Mouse (Mus musculus) left cerebral cortex, postnatal 14 days (tissue): Measurements from ENCODE around the gene Nhsl2. TPM values are rescaled to one million over a fixed set of nuclear protein-coding genes. Genes with fewer than 3 reads are reported as not detected.

Experiments used
- DNase-seq, 2 experiments: peaks; one replicate each; pipeline ENCODE4 v3.0.0; 2021 to 2022; ENCODE audit warnings: low spot score in 2 of 2, mixed read lengths in 1 of 2
- intact Hi-C: fragments of 180-260 bp; cut with DNase I; formaldehyde crosslinking; loops from one replicate; pipeline ENCODE4 v1.15.1; 2025
- total RNA-seq, 2 experiments: library from RNA; stranded (reverse); gene quantifications; 2 replicates each; pipeline ENCODE4 v1.2.3; 2021

Nhsl2 gene
- total RNA-seq, 2 experiments from 2014 or later = 26.7 to 29.3 TPM

GRCm38 (mm10) chrX:101893796-101894195 is 44.6 kb downstream of the Nhsl2 start:
- peak in 1 of 2 experiments; percentile 6 for DNase-seq
- intact Hi-C loops = no loop called here

GRCm38 (mm10) chrX:101898341-101898740 is 49.2 kb downstream of the Nhsl2 start:
- intact Hi-C loops = no loop called here
- peak; percentile 2 to 8 for DNase-seq

- no peak for DNase-seq
- intact Hi-C loops = no loop called here
These were observed 52.8 kb downstream of the Nhsl2 start for GRCm38 (mm10) chrX:101901806-101902490.

DNA sequence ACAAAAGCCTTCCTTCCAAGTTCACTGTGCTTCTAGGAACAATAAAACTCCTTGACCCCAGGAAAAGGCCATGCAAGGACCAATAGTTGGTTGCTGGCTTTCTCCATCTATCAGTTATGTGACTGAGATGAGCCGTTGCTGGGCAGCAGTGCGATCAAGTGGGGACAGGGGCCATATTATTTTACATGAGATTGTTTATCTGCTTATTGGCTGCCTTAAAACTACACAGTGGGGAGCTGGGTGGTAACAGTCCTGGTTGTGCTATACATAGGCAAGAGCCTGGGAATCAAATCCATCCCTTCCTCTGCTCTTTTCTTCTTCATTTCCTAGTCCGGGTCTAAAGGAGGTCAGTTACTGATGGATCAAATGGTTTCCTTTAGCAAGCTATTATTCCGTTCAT is 53.4 kb downstream of the Nhsl2 start:
- DNase-seq = no peak
- intact Hi-C loops = no loop called here

- intact Hi-C loops = no loop called here
These were observed 58.1 kb downstream of the Nhsl2 start for GRCm38 (mm10) chrX:101907301-101907700.

DNA sequence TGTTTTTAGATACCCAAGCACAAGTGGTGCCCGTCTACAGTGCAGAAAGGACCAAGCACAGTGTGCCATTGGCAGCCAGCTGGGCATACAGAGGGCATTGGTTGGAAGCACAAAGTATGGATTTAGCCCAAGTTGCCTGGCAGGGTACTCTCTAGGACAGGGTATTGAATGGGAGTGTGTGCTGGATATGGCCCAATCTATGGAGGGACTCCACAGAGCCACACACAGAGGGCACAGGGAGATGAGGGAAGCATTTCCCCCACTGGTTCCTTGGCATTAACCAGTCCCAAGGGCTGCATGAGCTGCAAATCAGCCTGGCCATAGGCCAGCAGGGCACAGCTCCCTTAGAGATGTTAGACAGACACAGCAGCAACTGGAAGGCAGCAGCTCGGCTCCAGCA is 79.9 kb downstream of the Nhsl2 start:
- intact Hi-C loops = no loop called here
- no peak for DNase-seq

More at GRCm38 (mm10) chrX:101907301-101907700, 58.1 kb downstream of the Nhsl2 start:
- DNase-seq = no peak

DNA sequence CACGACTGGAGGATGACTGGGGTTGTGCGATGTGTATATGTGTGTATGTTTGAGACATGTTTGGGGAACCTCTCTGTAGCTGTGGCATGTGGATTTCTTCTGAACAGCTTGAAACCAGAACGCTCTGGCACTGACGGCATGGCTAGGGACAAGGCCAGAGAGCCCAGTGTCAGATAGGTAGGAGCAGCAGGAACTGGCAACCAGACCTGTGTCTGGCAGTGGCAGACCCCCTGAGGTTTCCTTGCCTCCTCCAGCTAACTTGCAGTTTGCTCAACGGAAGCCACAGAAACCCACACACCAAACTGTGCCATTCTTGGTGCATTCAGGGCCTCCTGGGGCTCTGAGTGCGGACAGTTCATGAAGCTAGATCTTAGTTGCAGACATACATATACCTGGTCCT is 81.1 kb downstream of the Nhsl2 start:
- intact Hi-C loops = no loop called here
- DNase-seq = no peak

GRCm38 (mm10) chrX:101931016-101931415 is 81.8 kb downstream of the Nhsl2 start:
- intact Hi-C loops = no loop called here
- no peak for DNase-seq

DNA sequence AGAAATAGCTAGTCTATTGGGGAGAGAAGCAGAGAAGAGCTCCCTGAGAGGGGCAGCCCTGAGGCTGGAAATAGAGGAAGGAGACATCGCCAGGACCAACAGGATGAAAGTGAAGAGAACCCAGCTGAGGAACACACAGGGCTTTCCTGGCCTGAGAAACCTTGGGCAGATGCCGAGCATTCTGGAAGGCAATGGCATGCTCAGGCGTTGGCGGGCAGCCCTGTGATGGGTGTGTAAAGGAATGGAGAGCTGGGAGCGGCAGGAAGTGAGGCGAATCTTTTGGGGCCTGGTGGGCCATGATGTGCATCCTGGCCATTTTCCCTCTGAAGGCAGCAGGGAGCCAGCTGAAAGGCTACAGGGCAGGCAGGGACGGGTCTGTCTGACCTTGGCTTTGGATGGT is 83.1 kb downstream of the Nhsl2 start:
- no peak for DNase-seq
- intact Hi-C loops = no loop called here

GRCm38 (mm10) chrX:101933346-101933745 is 84.2 kb downstream of the Nhsl2 start:
- intact Hi-C loops = no loop called here
- DNase-seq = no peak

DNA sequence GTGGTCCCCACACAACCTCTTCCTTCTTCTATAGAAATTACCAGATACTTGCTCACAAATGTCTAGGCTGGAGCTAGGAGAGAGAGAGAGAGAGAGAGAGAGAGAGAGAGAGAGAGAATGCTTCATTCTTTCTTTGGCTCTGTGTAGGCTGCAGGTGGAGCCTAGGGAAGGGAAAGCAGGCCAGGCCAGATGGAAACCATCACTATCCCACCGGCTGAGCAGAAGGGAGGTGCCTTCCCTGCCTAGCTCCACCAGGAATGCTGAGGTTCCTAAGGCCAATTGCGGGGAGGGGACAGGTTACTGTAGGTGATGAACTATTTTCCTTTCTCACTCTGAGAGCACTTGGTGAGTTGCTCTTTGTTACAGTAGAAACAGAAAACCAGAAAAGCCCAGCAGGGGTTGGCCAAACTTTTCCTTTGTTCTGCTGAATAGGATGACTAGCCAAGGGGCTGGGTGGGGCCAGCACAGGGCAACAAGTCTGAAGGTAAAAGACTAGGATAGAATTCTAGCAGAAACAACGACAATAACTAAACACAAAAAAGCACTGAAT is 86.2 kb downstream of the Nhsl2 start:
- intact Hi-C loops = no loop called here

DNA sequence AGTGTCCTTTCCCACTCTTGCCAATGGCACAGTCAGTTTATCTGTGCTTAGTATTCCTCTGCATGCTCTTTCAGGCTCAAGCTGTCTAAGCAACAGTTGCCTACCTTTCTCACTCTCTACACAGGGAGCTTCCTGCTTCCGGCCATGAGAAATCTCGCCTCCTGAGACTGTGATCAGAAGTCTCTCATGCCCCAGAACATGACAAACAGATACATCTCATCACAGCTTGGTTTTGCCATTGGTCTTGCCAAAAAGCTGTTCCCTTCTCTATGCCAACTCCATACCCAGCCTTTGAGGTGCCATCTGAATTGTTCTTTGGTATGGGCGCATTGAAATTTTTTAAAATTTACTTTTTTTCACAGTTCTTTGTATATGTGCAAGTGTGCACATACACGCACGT is 90.3 kb downstream of the Nhsl2 start:
- intact Hi-C loops = no loop called here

More for the DNA sequence above, 86.2 kb downstream of the Nhsl2 start:
- no peak for DNase-seq

DNA sequence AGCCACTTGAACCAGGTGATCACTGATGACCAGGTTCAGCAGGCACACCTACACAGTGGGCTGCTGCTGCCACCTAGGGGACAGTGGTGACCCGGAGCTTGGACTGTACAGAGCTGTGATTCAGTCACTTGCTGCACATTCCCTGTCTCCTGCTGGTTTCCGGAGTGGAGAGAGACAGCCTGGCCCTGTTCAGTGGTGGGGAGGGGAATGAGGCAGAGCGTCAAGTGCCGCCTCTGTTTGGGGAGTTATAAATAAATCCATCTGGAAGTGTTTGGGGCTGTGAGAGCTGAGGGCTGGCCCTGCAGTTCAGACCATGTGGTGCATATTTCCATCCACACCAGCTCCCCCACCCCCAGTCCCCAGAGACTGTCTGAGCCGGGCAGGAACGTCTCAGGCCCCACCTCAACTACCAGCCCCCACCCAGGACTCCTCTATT is 93.3 kb downstream of the Nhsl2 start:
- DNase-seq = peak; percentile 60 to 64
- intact Hi-C loops = loop anchor here (5.0 kb wide), 1 partner anchor 135 kb away; no protein-coding TSS in a partner anchor

More for the DNA sequence above, 90.3 kb downstream of the Nhsl2 start:
- no peak for DNase-seq

DNA sequence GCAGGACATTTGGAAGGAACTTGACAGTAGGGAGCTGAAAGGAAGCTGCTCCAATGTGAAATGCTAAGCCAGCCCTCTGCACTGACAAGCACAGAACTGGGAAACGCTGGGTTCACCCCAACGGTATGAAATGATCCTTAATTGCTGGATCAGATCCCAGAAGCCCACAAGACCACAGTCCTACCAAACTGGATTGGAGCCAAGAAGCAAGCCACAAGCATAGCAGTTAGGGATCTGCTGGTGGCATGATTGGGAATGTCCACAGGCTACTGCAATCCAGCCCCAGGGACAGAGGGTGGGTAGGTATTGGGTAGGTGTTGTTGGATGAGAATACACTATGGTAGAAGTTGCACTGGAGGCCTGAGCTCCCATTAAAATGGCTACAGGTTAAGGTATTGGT is 94.6 kb downstream of the Nhsl2 start:
- DNase-seq = no peak
- intact Hi-C loops = loop anchor here (5.0 kb wide), 1 partner anchor 136 kb away; no protein-coding TSS in a partner anchor

DNA sequence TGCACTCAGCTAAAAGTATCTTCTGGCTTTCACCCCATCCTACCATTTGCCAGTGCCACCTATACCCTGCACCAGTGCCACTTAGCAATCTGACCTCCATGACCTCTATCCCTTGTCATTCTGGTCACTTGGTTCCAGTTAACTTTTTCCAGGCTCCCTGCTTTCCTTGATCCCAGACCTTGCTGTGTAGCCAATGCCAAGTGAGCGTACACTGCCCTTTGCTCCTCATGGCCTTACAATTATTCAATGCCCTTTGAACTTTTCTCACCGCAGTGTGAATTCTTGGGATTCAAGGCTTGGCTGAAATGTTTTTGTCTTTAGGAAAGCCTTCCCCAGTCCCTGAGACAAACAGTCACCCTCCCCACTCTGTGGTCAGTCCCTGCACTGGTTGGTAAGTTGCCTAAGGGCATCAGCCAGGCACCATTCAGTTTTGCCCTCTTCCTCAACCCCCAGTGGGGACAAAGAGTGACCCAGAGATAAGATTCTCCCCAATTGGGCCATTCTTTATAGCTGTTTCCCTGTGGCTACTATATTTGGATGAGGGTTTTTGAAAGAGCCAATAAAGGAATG is 95.7 kb downstream of the Nhsl2 start:
- intact Hi-C loops = loop anchor here (5.0 kb wide), 1 partner anchor 138 kb away; no protein-coding TSS in a partner anchor
- no peak for DNase-seq

DNA sequence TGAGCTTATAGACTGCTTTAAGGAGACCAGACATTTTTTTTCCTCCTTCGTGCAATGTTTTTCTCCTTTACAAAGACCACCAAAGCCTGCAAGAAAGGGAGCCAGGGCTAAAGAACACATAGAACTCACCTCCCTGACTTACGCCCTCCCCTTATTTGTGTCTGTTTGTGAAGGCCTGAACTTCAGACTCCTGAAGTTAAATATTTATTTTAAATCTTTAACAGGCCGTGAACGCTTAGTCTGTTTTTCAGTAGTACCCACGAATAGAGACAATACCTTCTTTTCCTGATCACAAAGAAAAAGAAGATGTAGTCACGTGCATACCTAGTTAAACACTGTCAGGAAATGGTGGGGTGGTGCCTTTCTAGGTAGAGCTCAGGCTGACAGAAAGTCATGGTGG is 103.3 kb downstream of the Nhsl2 start:
- no peak for DNase-seq
- intact Hi-C loops = no loop called here

DNA sequence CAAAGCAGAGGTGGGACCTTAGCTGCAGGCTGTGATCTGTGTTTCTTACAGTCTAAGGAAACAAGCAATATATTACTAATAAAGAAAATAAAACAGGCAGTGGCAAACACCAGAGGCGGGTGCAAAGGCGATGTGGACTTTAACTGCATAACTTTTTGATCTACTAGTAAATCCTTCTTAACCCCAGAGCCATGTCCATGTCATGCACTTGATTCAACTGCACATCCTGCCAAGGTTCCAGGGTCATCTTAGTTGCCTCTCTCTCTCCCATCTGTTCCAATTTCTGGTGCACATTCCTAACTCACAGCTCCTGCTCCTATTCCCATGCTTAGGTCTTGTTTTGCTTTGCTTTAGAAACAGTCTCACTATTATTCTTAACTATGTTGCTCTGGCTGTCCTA is 104.1 kb downstream of the Nhsl2 start:
- intact Hi-C loops = no loop called here
- DNase-seq = no peak

DNA sequence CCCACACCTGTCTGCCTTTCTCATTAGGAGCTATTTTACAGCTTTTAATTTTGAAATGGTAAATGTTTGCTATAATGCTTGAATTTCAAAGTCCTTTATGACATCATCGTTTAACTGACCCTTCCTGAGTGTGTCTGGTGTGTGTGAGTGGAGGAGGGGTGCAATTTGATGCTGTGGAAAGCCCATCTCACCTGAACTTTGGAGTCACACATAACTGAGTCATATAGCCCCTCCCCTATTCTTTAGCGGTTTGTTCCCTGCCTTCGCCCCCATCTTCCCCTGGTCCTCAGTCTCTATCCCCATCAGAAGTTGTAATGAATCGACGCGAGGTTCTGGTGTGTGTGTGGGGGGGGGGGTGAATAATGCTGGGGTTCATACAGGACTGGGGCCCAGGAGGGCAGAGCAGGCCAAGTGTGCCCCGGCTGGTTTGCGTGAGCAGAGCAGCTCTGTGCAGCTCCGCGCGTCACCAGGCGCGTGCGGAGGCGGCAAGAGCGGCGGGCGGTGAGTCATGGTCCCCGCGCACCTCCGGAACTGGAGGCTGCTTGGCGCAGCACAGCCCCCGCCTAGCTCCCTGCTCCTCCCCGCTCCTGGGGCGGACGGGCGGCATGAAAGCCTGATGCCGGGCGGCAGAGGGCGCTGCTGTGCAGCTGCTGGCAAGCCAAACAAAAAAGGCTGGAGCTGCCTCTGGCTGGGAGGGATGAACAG is 104.8 kb downstream of the Nhsl2 start:
- DNase-seq = peak; percentile 87
- intact Hi-C loops = loop anchor here (2.0 kb wide), 1 partner anchor 113 kb away; no protein-coding TSS in a partner anchor

DNA sequence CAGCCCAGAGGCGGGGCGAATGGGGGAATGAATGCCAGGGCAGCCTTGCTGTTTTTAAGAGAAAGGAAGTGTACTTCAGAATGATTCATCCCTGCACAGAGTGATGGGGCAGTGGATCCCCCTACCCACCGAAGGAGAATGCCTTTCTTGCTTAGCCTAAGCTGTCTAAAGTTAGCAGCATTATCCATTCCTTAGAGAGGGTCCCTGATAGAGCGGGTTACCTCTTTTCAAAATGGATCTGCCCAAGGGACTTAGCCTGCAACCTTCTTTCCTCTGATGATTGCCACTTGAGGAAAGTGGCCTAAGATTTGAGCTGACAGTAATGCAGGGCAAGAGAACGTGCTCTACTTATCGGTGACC is 105.3 kb downstream of the Nhsl2 start:
- intact Hi-C loops = loop anchor here (2.0 kb wide), 1 partner anchor 112 kb away; no protein-coding TSS in a partner anchor
- DNase-seq = no peak

DNA sequence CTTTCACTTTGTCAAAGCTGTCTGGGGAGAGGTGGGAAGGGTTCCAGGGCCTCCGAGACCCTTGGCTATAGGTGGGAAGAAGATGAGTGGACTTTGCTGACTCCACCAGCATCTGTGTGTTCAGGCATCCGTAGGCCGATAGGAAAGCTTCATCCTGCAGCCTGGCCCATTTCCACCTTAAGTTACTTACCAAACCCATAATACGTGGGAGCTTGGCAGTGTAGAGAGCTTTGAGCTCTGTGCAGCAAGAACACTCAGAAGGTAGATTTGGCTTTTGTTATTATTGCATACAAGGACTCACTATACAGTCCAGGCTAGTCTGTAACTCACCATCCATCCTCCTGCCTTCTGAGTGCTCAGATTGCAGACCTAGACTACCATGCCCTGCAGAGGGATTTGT is 112.7 kb downstream of the Nhsl2 start:
- intact Hi-C loops = no loop called here

More for the DNA sequence above, 112.7 kb downstream of the Nhsl2 start:
- DNase-seq = no peak
